Mouse (Mus musculus) forebrain, embryonic 12.5 days (tissue): ENCODE measurements around the gene Nts. TPM values are rescaled to one million over a fixed set of nuclear protein-coding genes. Genes with fewer than 3 reads are reported as not detected.
A peak's percentile ranks its signal among the peaks of the same experiment; 100 is the strongest.
"Not testable (repeated sequence)": the region's sequence is repeated elsewhere in the genome, so short reads cannot be mapped to it uniquely, and the experiment has no call there.

Source experiments
- ATAC-seq: fragments of 200-750 bp; cut with Nextera tagmentation; 2 replicates; pipeline ENCODE4 v1.8.0; 2017; ENCODE audit warnings: moderate TSS enrichment; ENCODE audit not compliant: low FRiP score
- H3K27ac ChIP-seq: fragments of 300-500 bp; sonication (generic); 2 replicates; pipeline ENCODE4 v1.5.1; 2016; ENCODE audit warnings: mild to moderate bottlenecking
- H3K27me3 ChIP-seq: fragments of 300-500 bp; sonication (generic); 2 replicates; pipeline ENCODE4 v1.6.1; 2016; ENCODE audit warnings: mild to moderate bottlenecking
- H3K36me3 ChIP-seq: fragments of 300-500 bp; sonication (generic); replicated peaks from 2 replicates; pipeline ENCODE4 v1.6.1; 2016; ENCODE audit warnings: mild to moderate bottlenecking
- H3K4me1 ChIP-seq: fragments of 300-500 bp; sonication (generic); 2 replicates; pipeline ENCODE4 v1.6.1; 2016
- H3K4me2 ChIP-seq: fragments of 300-500 bp; sonication (generic); 2 replicates; pipeline ENCODE4 v1.6.1; 2016; ENCODE audit warnings: mild to moderate bottlenecking, moderate library complexity
- H3K4me3 ChIP-seq: fragments of 300-500 bp; sonication (generic); replicated peaks from 2 replicates; pipeline ENCODE4 v1.5.1; 2016; ENCODE audit warnings: mild to moderate bottlenecking
- H3K9ac ChIP-seq: fragments of 300-500 bp; sonication (generic); 2 replicates; pipeline ENCODE4 v1.6.1; 2016; ENCODE audit warnings: mild to moderate bottlenecking
- H3K9me3 ChIP-seq: fragments of 300-500 bp; sonication (generic); 2 replicates; pipeline ENCODE4 v1.6.1; 2016
- WGBS: fragments of 180-500 bp; shearing (Covaris S2); methylation state at CpG from one replicate; pipeline ENCODE4 v1.1.7; 2016; 5-methylcytosine and 5-hydroxymethylcytosine counted together
- polyA plus RNA-seq: library from polyadenylated mRNA; unstranded; fragments of >200 nt; fragmentation: Nextera tagmentation; extraction: Ambion mirVana; gene quantifications from 2 replicates; pipeline ENCODE4 v1.2.1, GENCODE M21; 2016

Nts gene
- polyA plus RNA-seq, 1 experiment from 2014 or later = 1.7 TPM

DNA sequence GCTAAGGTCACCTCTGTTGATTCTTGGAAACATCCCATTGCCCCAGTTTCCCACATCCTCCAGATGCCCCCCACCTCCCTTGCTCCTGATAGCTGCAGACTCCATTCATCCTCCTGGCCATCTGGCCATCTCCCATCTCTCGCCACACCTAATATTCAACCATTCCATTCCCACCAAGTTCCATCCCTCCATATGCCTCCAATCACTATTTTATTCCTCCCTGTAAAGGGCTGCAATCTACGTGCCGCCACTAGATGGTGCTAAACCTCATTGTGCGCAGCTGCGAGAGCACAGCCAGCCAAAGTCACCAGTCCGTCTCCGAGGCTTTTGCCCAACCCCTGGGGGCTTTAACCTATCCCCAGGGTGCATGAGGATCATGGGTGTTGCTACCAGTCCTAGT, 55.2 kb downstream of the Nts start:
- not testable (repeated sequence) for H3K4me2 ChIP-seq, H3K4me3 ChIP-seq, H3K9me3 ChIP-seq, H3K36me3 ChIP-seq, H3K27me3 ChIP-seq, H3K27ac ChIP-seq, H3K9ac ChIP-seq, H3K4me1 ChIP-seq
- 8% methylated on average over 6 of the region's 7 CpGs for WGBS
- ATAC-seq = peak; percentile 75

Other genes starting within 250 kb of the Nts start
- 1.0 and 1.8 TPM in 2 replicates for gene Rassf9, start 21.7 kb upstream of the Nts start, polyA plus RNA-seq